Mouse (Mus musculus) ES-E14 (cell line): ENCODE measurements around the gene Klra1. TPM values are rescaled to one million over a fixed set of nuclear protein-coding genes. Genes with fewer than 3 reads are reported as not detected.

Source experiments
- DNase-seq: peaks from one replicate; pipeline ENCODE4 v3.0.0-alpha.2; 2013; ENCODE audit warnings: low read depth, low spot score
- H3K27ac ChIP-seq: 2 replicates; pipeline ENCODE4 v1.5.1; 2012; ENCODE audit warnings: low read depth, mild to moderate bottlenecking, low read length, moderate library complexity, mixed read lengths; ENCODE audit not compliant: poor library complexity, insufficient read depth, severe bottlenecking
- H3K36me3 ChIP-seq: 2 replicates; pipeline ENCODE4 v1.6.1; 2012; ENCODE audit warnings: mild to moderate bottlenecking, low read length, moderate library complexity, mixed read lengths; ENCODE audit not compliant: control insufficient read depth, poor library complexity, insufficient read depth, severe bottlenecking
- H3K4me1 ChIP-seq, 2 experiments: fragments of 150-350 bp in 1 of 2; sonication (generic) in 1 of 2; 2 replicates each; pipeline ENCODE4 v1.6.1; 2012; ENCODE audit warnings: low read length in 2 of 2, mild to moderate bottlenecking in 1 of 2, mixed read lengths in 1 of 2; ENCODE audit not compliant: control insufficient read depth in 2 of 2, insufficient read depth in 2 of 2, poor library complexity in 1 of 2
- H3K4me3 ChIP-seq, 2 experiments: fragments of 150-350 bp in 1 of 2; sonication (generic) in 1 of 2; 2 replicates each; pipeline ENCODE4 v1.5.1; 2012; ENCODE audit warnings: low read length in 2 of 2, low read depth in 1 of 2, mild to moderate bottlenecking in 1 of 2, mixed read lengths in 1 of 2; ENCODE audit not compliant: insufficient read depth in 1 of 2, poor library complexity in 1 of 2, severe bottlenecking in 1 of 2
- H3K9ac ChIP-seq: 2 replicates; pipeline ENCODE4 v1.6.1; 2012; ENCODE audit warnings: low read depth, mild to moderate bottlenecking, low read length, mixed read lengths; ENCODE audit not compliant: poor library complexity, insufficient read depth, severe bottlenecking
- H3K9me3 ChIP-seq: fragments of 150-350 bp; sonication (generic); 2 replicates; pipeline ENCODE4 v1.6.1; 2012; ENCODE audit warnings: low read depth, mild to moderate bottlenecking, low read length; ENCODE audit not compliant: control insufficient read depth, insufficient read depth
- CHD2 ChIP-seq: IDR thresholded peaks from 2 replicates; pipeline ENCODE4 v1.6.1; 2014; ENCODE audit warnings: mild to moderate bottlenecking, low read depth, low read length, inconsistent platforms
- HCFC1 ChIP-seq: IDR thresholded peaks from 2 replicates; pipeline ENCODE4 v1.6.1; 2012; ENCODE audit warnings: low read length, inconsistent platforms, borderline replicate concordance; ENCODE audit not compliant: insufficient read depth
- MAFK ChIP-seq: IDR thresholded peaks from 2 replicates; pipeline ENCODE4 v1.6.1; 2014; ENCODE audit warnings: mild to moderate bottlenecking, low read depth, low read length, inconsistent platforms; ENCODE audit not compliant: insufficient read depth
- ZC3H11A ChIP-seq: IDR thresholded peaks from 2 replicates; pipeline ENCODE4 v1.6.1; 2012; ENCODE audit warnings: low read depth, mild to moderate bottlenecking, inconsistent platforms, low read length, borderline replicate concordance
- ZNF384 ChIP-seq: IDR thresholded peaks from 2 replicates; pipeline ENCODE4 v1.6.1; 2012; ENCODE audit warnings: low read depth, low read length, inconsistent platforms
- in situ Hi-C, 2 experiments: fragments of 600-800 bp; cut with MboI; formaldehyde crosslinking; loops; one replicate each; pipeline ENCODE4 v1.15.1; 2025; ENCODE audit warnings: low sequenced_read_pairs in 2 of 2, inconsistent platforms in 1 of 2; ENCODE audit not compliant: unreplicated experiment in 2 of 2
- total RNA-seq: library from RNA; depleted of rRNA; stranded (reverse); fragments of 300-350 nt; gene quantifications from 2 replicates; pipeline ENCODE4 v1.2.3, GENCODE M21; 2012; rRNA removed

Klra1 gene
- total RNA-seq, result not detected in 2 replicates

DNA sequence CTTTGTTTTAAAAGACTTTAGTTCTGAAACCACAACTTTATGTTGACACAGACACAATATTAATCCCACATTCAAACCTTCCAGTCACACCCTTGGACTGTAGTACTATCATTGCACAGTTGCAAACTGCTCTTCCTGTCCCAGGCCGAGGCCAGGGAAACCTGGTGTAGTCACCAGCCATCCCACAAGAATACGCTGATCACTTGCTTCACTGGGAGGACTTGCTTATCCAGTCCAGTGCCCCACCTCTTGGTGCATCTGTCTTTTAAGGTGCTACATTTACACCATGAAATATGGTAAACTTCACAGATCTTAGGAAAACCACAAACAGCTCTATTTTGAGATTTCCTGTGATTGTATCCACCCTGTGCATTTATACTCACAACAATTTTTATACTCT, at the start of gene Klra1:
TSS of gene Klra1 (minus strand) at position 125 of the 400 bp plus-strand sequence.
- TF ChIP-seq MAFK (no peak), ZNF384 (no peak), CHD2 (no peak), HCFC1 (no peak), ZC3H11A (no peak)
- Histone ChIP-seq H3K27ac (no peak within 1 kb of the TSS), H3K4me3 (no peak within 1 kb of the TSS), H3K4me1 (no peaks in the 10 kb centered on the region), H3K9ac (no peak within 1 kb of the TSS), H3K9me3 (no peaks in the 10 kb centered on the region), H3K36me3 (no peaks in the 10 kb centered on the region)
- DNase-seq, result no peak
- in situ Hi-C loops, result loop anchor here (10.0 to 25.0 kb wide), 2 partner anchors 512 to 524 kb away; partner anchors contain the start of genes Gm17631 (in 1 of the 2) and Klra17 (in 1 of the 2)

DNA sequence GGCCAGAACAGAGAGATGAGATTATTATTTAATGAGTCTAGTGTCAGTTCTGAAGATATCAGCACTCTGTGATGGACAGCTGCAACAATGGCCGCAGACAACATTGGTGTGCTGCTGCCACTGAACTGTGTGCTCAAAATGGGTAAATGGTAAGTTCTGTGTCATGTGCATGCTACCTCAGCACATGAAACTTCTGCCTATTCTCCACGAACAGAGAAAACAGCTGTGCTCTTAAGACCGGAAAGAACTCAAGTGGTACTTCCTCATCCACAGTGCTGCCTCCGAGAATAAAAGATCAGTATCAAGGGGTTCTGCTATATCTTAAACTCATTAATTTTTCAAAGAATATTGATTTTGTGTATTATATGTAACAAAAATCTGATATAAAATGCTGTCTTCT, 42.8 kb upstream of the Klra1 start:
- Histone ChIP-seq H3K36me3 (no peaks in the 10 kb centered on the region), H3K27ac (no peak overlapping the region), H3K9ac (no peak overlapping the region), H3K9me3 (no peaks in the 10 kb centered on the region), H3K4me1 (no peaks in the 10 kb centered on the region), H3K4me3 (no peak overlapping the region)
- in situ Hi-C loops, result no loop called here
- TF ChIP-seq CHD2 (no peak), ZC3H11A (no peak), ZNF384 (no peak), MAFK (no peak), HCFC1 (no peak)
- DNase-seq, result no peak

DNA sequence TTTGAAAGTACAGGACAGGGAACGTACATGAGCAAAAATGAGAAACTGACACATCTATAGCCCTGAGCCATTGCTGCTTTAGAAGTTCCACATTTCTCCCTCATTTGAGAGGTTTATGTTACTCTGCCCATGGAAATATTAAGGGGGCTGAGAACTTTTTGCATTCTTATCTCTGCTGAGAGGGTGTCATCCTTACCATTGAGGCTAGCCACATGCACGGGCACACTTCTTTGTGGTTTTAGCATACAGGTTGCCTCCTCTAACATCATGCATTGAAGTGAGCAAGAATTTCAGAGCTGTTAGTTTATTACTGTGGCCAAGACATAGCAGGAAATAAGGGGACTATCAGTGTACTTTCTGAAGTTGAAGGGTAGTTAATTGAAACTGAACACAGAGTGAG, 32.5 kb upstream of the Klra1 start:
- Histone ChIP-seq H3K9me3 (no peaks in the 10 kb centered on the region), H3K36me3 (no peaks in the 10 kb centered on the region), H3K4me3 (no peak overlapping the region), H3K27ac (no peak overlapping the region), H3K9ac (no peak overlapping the region), H3K4me1 (no peaks in the 10 kb centered on the region)
- in situ Hi-C loops, result no loop called here
- no peak for DNase-seq
- no peak for TF ChIP-seq HCFC1
- no peak for TF ChIP-seq MAFK
- no peak for TF ChIP-seq ZNF384
- TF ChIP-seq ZC3H11A, result no peak

DNA sequence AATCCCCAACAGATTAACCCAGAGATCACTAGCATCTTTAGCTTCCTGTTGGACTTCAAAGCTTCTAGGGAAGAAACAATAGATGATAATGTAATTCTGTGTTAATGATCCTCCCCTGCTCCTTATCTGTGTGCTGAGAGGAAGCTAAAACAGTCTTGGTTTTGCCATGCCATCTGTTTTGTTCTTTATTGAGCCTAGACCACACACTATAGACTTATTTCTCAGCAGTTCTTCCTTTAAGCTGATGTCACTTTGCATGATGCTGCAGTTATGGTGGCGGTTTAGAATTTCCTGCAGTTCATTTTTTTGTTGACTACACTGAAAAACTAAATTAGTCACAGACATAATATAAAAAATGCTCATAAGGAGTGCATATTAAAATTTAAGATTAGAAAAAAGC, 18.2 kb upstream of the Klra1 start:
- Histone ChIP-seq H3K9ac (no peak overlapping the region), H3K36me3 (no peaks in the 10 kb centered on the region), H3K4me1 (no peaks in the 10 kb centered on the region), H3K9me3 (no peaks in the 10 kb centered on the region), H3K27ac (no peak overlapping the region), H3K4me3 (no peak overlapping the region)
- TF ChIP-seq ZC3H11A, result no peak
- no peak for TF ChIP-seq CHD2
- TF ChIP-seq HCFC1, result no peak
- TF ChIP-seq ZNF384, result no peak
- in situ Hi-C loops, result no loop called here
- no peak for DNase-seq

DNA sequence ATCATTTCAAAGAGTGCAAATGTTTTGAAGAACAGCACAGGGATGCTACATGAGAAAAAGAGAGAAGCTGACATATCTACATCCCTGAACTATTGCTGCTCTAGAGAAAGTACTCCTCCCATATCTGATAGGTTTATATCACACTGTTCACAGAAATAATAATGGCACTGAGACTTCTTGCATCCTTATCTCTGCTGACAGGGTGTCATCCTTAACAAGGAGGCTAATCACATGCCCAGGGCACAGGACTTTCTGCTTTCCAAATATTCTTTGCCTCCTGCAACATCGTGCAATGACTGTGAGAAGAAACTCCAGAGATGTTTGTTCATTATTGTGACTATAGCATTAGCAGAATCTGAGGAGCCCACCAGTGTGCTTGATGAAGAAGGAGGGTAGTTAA, 871 bp downstream of the Klra1 start:
- no peak for DNase-seq
- in situ Hi-C loops, result loop anchor here (10.0 to 25.0 kb wide), 2 partner anchors 511 to 524 kb away; partner anchors contain the start of genes Gm17631 (in 1 of the 2) and Klra17 (in 1 of the 2)

More for the DNA sequence above, 871 bp downstream of the Klra1 start:
- Histone ChIP-seq H3K4me1 (no peaks in the 10 kb centered on the region), H3K36me3 (no peaks in the 10 kb centered on the region), H3K27ac (no peak overlapping the region), H3K9ac (no peak overlapping the region), H3K9me3 (no peaks in the 10 kb centered on the region), H3K4me3 (no peak overlapping the region)
- no peak for TF ChIP-seq HCFC1
- no peak for TF ChIP-seq ZNF384
- no peak for TF ChIP-seq ZC3H11A
- no peak for TF ChIP-seq CHD2
- TF ChIP-seq MAFK, result no peak
